Mouse (Mus musculus) left cerebral cortex, adult 18-20 months (tissue): ENCODE data around the gene Peak1. TPM values are rescaled to one million over a fixed set of nuclear protein-coding genes. Genes with fewer than 3 reads are reported as not detected.

Experiments
- DNase-seq, 2 experiments: peaks; one replicate each; pipeline ENCODE4 v3.0.0; 2021 to 2022; ENCODE audit warnings: low spot score in 2 of 2, mixed read lengths in 1 of 2
- total RNA-seq, 2 experiments: library from RNA; stranded (reverse); gene quantifications; 2 replicates each; pipeline ENCODE4 v1.2.3; 2021

Gene Peak1
- total RNA-seq, 2 experiments from 2014 or later = 31.6 to 36.0 TPM

DNA sequence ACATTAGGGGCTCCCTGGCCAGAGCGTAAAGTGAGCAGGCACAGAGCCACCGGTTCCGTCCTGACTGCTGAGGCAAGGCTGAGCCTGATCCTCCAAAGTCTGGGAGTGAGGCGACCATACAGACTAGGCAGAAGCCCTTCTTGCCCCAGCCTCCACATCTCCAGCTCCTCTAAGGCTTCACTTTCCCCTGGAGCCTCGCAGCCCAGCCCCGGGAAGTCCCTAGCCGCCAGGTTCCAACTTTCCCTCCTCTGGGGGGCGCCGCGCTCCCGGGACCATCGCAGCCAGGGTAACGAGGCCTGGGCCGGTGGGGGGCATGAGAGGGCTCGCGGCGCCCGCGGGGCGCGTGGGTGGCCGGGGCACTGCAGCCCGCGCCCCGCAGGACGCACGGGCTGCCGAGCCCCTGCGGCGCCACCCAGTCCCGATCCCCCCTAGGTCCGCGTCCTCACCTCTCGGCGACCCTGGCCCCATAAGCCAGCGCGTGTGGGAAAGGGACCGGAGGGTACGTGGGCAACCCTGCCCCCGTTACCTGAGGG is 386 bp downstream of the Peak1 start:
- DNase-seq = peak; percentile 76 to 82

DNA sequence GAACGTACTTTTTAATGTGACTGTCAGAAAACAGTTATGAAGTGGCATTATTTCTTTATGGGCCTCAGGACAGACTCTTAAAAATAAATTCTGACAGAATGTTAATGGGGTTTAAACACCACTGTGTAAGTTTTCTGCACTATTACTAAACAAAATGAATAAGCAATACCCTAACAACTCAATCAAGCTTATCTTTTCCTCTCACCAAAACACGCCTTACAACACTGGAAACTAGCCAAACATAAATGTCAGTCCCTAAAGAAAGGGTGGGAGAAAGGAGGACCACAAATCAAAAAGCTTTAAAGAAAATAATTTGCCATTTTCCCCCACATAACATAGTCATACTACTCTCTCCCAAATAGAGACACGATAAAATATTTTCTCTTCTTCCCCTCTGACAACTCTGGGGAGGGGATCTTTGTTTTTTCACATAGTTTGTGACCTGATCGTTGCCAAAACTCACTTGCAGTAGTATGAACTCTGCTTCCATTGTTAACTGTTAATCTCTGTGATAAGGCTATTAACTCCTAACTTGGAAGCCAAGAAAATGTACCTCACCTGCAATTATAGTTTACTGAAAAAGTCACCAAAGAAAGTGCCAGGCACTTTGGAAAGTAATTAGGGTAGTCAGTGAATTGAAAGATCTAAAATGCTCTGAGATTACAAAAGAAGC is 1.8 kb downstream of the Peak1 start:
- no peak for DNase-seq

DNA sequence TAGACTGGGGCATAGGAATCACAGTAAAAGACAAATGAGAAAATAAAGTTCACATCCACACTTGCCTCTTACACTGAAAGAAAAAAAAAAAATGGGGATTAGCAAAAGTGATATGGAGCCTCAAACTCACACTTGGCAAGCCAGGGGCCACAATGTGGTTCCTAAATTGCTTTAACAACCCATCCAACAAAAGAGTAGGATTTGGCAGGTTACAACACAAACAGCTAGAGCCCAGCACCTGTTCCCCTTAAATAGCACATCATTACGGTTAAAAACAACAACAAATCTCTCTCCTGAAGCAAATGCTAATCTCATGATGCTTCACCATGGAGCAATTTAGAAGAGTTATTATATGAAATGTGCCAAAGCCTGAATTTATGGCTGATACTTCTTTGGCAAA is 2.5 kb downstream of the Peak1 start:
- no peak for DNase-seq

DNA sequence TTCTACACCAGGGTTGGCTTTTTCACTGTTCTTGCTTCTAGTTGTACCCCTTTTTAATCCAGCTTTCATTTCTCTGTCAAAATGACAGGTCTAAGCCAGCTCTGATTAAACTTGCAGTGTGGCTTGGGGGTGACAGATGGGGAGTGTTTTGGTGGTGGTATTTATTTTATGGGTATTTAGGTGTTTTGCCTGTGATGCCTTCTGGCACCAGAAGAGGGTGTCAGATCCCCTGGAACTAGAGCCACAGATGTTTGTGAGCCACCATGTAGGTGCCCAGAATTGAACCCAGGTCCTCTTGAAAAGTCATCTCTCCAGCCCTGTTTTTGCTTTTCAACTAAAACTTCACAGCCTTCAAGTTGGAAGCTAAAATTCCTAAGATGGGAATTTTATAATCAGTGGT is 3.5 kb downstream of the Peak1 start:
- no peak for DNase-seq

DNA sequence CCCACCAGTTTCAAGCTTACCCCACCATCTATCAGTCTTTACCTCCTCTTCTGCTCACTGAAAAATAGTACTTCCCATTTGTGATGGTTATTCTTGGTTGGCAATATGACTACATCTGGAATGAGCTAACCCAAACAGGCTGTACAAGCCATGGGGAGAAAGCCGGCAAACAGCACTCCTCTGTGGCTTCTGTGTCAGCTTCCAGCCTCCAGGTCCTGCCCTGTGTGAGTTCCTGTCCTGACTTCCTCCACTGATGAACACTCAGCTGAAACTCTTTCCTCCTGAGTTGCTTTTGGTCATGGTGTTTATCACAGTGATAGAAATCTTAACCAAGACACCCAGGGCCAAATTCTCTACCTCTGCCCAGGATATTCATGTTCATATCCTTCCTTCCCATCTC is 5.2 kb downstream of the Peak1 start:
- DNase-seq = no peak

- DNase-seq = no peak
Observed at GRCm38 (mm10) chr9:56409928-56410327, 7.9 kb downstream of the Peak1 start.

DNA sequence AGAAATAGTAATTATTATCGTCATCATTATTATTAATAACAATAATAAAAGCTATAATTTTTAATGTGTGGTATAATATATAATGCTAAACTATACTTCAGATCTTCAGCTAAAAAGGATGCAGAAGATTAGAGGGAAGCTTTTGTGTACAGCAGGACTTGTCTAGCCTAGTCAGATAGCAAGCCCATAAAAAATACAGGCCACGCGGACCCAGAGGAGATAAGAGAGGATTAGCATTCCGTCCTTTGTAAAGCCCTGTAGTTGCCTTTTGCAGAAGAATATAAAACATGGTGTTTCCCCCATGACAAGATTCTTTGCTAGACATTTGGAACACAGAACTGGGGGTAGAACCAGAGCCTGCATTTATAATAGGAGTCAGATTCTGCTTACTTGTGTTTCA is 13.2 kb downstream of the Peak1 start:
- no peak for DNase-seq

GRCm38 (mm10) chr9:56396306-56396705 is 21.6 kb downstream of the Peak1 start:
- DNase-seq = peak in 1 of 2 experiments; percentile 18

DNA sequence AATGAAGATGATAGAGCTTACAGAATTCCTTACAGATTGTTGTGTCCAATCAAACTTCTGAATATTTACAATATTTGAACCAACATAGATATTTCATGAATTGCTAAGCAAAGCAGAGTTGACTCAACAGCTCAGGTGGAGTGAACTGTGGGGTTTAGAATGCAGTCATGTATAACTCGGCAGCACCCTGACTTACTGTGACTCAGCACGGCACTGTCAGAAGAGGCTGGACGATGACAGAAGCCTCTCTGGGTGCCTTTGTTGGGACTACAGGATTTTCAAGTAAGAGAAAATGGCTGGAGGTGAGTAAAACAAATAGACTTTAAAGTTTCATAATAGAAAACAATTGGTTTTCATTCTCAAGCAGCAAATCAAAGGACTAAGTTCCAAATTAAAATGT is 25.0 kb downstream of the Peak1 start:
- DNase-seq = no peak

DNA sequence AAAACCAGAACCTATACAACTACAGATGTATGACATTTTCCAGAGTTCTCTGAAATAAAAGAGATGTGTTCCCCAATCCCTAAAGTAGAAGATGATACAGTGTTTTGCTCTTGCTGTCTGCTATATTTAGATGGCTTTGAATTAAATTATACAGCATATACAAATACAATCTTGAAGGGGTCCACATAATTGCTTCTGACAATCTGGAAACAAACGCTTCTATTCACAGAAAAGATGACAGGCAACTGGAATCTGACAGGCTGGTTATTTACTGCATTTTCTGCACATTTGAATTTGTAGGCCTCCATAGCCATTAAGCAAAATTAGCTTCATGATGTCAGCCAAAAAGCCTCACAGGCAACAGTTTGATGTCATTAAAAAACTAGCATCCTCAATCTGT is 35.1 kb downstream of the Peak1 start:
- no peak for DNase-seq

DNA sequence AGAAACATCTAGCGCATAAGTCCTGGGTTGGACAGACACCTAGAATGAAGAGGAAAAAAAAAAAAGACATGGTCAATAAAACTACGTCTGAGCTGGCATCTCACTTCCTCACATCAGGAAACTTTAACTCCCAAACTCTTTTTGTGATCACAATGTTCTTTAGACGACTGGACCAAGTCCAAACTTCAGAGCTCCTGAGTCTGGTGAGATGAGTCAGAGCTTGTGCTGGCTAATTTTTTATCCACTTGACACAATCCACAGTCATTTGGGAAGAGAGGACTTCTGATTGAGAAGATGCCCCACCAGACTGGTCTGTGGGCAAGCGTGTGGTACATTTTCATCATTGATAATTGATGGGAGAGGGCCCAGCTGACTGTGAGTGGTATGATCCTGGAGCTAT is 43.5 kb downstream of the Peak1 start:
- DNase-seq = peak; percentile 32 to 45

DNA sequence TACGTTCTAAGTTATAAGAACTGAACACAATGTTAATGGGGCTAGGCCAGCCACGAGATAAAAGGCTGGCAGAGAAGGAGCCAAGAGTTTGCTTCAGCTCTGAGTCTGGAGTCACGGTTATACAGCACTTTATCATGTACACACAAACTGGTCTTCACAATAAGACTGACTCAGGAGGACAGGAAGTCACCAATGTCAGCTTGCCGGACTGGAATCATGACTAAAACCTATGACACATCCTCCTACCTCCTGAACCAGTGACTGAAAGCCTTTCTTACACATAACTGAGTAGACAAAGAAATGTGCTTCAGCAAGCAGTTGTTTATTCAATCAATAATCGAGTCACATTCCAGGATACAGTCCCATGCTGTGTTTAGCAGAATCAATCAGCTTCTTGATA is 47.2 kb downstream of the Peak1 start:
- no peak for DNase-seq

- no peak for DNase-seq
Observed at GRCm38 (mm10) chr9:56368814-56369213, 49.1 kb downstream of the Peak1 start.

DNA sequence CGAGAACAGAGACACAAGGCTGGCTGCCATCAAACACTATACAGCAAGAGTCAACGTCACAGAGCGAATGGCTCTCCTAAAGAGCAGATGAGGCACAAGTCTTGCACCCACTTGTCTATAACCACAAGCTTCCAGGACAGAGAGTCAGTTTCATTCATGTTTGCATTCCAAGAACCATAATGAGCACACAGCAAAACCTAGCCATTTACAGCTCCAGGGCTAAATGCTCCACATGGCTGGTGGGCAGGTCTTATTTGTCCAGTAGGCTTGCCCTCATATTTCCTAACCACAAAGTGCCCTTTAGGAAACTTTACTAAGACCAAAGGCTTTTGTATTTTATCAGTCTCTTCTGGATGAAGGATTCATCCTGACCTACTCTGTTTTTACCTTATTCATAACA is 54.6 kb downstream of the Peak1 start:
- no peak for DNase-seq

DNA sequence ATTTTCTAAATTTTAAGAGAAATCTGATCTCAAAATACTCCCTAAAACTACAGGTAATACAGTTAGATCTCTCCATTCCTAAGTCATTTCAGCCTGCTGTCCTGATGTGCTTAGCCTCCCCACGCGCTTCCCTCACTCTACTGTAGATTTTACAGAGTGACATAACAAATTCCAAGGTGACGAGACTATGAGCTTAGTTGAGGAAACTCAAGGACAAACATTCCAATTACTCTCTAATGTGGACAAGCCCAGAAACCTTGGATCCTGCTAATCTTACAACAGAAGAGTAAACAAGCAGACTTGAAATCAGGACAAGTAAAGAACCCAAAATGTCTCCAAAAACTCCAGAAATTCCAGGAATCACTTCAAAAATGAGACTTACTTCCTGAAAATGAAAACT is 58.6 kb downstream of the Peak1 start:
- DNase-seq = no peak

GRCm38 (mm10) chr9:56355186-56355585 is 62.7 kb downstream of the Peak1 start:
- DNase-seq = no peak

DNA sequence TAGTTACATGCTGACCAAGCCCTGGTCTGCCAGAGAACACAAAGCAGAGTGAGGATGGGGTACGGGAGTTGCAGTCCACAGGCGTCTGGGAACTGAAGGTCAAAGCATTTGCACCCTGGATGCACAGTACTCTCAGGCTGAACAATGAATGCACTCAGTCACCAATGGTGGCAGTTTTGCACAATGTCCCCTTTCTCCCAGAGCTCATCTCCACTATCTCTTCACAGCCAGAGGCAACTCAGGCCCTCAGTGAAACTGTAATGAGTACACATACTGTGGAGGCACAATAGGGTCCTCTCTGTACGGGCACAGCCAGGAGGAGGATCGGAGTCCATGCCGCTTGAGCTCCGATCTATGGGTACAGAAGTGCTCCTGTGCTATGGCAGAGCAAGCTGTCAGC is 71.5 kb downstream of the Peak1 start:
- DNase-seq = peak in 1 of 2 experiments; percentile 4

DNA sequence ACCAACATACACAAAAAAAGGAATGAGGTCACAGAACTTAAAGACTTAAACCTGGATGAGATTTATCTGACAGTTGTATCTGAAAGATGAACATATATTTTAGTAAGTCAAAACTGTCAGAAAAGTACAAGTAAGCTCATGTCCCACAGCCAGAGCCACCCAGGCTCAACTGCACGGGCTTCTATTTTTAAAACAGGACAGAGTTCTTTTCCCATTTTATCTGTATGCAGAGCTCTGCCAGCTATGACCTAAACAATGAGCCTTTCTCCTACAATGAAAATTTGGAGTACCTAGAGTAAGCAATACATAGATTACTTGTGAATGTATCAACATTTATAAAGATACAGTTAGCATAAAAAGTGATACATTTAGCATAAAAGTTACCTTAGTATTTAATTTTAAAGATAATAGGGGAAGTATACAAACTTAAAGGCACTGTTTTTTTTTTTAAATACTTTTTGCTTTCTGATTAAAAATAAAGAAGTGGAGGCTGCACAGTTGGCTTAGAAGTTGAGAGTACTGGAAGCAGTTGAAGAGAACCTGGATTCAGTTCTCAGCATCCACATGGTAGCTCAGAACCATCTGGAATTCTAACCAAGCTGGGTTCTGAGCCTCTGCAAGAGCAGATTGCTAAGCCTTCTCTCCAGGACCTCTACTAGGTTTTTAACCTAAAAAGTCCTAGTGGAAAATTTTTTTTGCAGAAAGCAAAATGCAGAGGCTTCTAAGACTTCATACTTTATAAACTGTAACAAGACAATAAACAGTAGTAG is 78.3 kb downstream of the Peak1 start:
- no peak for DNase-seq

DNA sequence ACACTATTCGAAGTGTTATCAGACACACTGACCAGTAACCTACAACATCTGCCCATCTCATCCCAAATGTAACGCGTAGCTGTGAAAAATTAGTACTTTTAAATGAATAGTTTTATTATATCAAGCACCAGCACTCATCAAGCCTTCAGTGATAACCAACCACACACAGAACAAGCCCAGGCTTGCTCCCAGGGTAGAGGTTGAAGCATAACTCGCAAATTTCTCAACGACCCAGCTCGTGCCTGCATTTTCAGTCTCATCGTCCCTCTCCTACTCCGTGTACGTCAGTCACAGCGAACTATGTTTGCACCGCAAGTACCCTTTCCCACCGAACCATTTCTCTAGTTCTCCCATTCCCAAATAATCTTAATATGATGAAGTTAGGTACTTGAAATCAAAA is 83.5 kb downstream of the Peak1 start:
- no peak for DNase-seq

GRCm38 (mm10) chr9:56332774-56333173 is 85.1 kb downstream of the Peak1 start:
- no peak for DNase-seq

DNA sequence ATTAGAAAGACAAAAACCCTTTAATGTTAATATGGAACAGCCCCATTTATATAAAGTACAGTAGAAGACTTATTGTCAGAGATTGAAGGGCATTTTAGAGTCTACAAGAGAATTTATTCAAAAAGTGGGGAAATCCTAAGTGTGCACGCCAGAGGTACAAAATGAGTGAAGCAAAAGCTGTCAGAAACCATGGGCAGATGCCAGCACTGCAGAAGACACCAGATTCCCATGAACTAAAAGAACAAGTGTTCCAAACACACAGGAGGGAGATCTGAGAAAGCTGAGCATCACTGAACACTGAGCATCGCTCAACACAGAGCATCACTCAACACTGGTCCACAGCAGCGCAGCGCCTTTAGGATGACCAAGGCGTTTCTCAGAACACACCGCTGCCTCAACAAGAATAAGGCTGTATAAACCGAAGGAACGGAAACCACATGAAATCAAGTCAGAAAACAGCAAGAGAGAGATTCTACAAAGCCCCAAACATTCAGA is 91.3 kb downstream of the Peak1 start:
- DNase-seq = no peak

DNA sequence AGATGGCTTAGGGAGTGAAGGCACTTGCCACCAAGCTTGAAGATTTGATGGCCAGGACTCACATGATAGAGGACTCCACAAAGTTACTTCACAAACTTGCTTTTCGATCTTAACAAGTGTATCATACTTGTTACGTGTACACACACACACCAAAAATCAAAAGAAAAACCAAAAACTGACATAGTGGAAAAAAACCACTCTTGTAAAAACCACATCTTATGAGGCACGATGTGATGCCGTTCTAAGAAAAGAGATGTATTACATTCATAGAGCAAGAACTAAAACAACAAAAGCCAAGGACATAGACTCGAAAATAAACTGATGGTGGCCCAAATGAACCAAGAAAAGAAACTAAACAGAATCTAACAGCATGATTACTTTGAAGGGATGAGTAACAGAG is 92.1 kb downstream of the Peak1 start:
- no peak for DNase-seq
